13 mouse cellular contexts compared by ENCODE assay signal in the genomic region with DNA sequence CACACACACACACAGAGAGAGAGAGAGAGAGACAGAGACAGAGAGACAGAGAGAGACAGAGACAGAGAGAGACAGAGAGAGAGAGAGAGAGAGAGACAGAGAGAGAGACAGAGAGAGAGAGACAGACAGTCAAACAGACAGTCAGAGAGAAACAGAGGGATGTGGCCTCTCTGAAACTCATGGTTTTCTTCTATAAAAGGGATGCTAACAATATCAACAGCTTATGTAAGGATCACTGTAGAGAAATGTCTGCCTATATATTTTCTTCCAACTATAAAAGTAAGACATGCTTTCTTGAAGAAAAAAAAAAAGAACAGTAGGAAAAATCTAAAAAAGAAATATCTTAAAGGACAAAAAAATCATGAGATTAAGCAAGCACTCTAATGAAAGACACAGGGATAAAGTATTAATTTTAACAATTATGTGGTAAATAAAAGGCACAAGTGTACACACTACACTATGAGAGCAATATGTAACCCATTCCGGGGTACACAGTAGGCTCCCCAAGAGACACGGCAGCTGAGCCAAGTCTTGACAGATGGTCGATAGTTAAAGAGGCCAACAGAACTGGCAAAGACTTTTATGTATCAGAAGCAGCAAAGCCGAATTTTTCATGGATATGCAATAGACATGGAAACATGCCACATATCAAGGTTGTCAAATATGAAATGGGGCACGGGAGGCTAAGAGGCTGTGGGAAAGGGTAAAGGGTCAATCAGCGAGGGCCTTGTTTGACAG.
DNase-seq lines count a peak whose midpoint lies in the region; ATAC-seq and TF ChIP-seq lines count a peak whose summit lies in the region.
"Had no signal": no experiment of that assay in that cellular context is flagged by ENCODE, and none has a peak within 500 bp of the region (broad histone marks: within the 10 kb centered on the region; RNA-seq: fewer than 3 reads in every experiment).

No protein-coding gene starts in this region.

- H3K4me3 ChIP-seq in midbrain, postnatal 0 days (ENCODE audit: low read depth, low read length), result no peak overlapping the region
- H3K4me3 ChIP-seq in midbrain, embryonic 15.5 days, result no peak overlapping the region
- H3K4me3 ChIP-seq: heart, embryonic 13.5 days; hindbrain, embryonic 15.5 days; midbrain, embryonic 13.5 days had no signal

- ATAC-seq in midbrain, postnatal 0 days (ENCODE audit: low FRiP score), result no peak
- ATAC-seq in midbrain, embryonic 15.5 days (replicated peaks), result no peak
- ATAC-seq: midbrain, embryonic 13.5 days had no signal

- no peaks in the 10 kb centered on the region for H3K27me3 ChIP-seq in midbrain, postnatal 0 days (ENCODE audit: insufficient read depth, low read length)
- no peaks in the 10 kb centered on the region for H3K27me3 ChIP-seq in midbrain, embryonic 15.5 days (replicated peaks)
- H3K27me3 ChIP-seq: heart, embryonic 13.5 days; hindbrain, embryonic 15.5 days; midbrain, embryonic 13.5 days had no signal

- H3K36me3 ChIP-seq in midbrain, postnatal 0 days (ENCODE audit: insufficient read depth, low read length), result no peaks in the 10 kb centered on the region
- no peaks in the 10 kb centered on the region for H3K36me3 ChIP-seq in midbrain, embryonic 15.5 days (replicated peaks)
- H3K36me3 ChIP-seq: heart, embryonic 13.5 days; hindbrain, embryonic 15.5 days; midbrain, embryonic 13.5 days had no signal

- no peak overlapping the region for H3K9ac ChIP-seq in midbrain, postnatal 0 days (replicated peaks; ENCODE audit: low read length, poor library complexity, severe bottlenecking)
- H3K9ac ChIP-seq in midbrain, embryonic 15.5 days, result no peak overlapping the region
- H3K9ac ChIP-seq: heart, embryonic 13.5 days; hindbrain, embryonic 15.5 days; midbrain, embryonic 13.5 days had no signal

- H3K4me2 ChIP-seq in midbrain, postnatal 0 days (ENCODE audit: low read depth, low read length, poor library complexity, severe bottlenecking), result no peak overlapping the region
- H3K4me2 ChIP-seq in midbrain, embryonic 15.5 days, result no peak overlapping the region
- H3K4me2 ChIP-seq: heart, embryonic 13.5 days; hindbrain, embryonic 15.5 days; liver, embryonic 11.5 days; midbrain, embryonic 13.5 days had no signal

- TF ChIP-seq CTCF in midbrain, postnatal 0 days (IDR thresholded peaks at IDR 0.05), result no peak

- WGBS in midbrain, postnatal 0 days, result 65% methylated on average over 6 of the region's 6 CpGs
- 70% methylated on average over 6 of the region's 6 CpGs for WGBS in midbrain, embryonic 15.5 days

- no peaks in the 10 kb centered on the region for H3K4me1 ChIP-seq in midbrain, postnatal 0 days (ENCODE audit: insufficient read depth, low read length)
- no peaks in the 10 kb centered on the region for H3K4me1 ChIP-seq in midbrain, embryonic 15.5 days
- H3K4me1 ChIP-seq: heart, embryonic 13.5 days; hindbrain, embryonic 15.5 days; midbrain, embryonic 13.5 days had no signal

- no peaks in the 10 kb centered on the region for H3K9me3 ChIP-seq in midbrain, postnatal 0 days (ENCODE audit: low read length)
- no peaks in the 10 kb centered on the region for H3K9me3 ChIP-seq in midbrain, embryonic 15.5 days
- H3K9me3 ChIP-seq: heart, embryonic 13.5 days; hindbrain, embryonic 15.5 days; midbrain, embryonic 13.5 days had no signal

- no peak overlapping the region for H3K27ac ChIP-seq in midbrain, postnatal 0 days (ENCODE audit: low read depth, low read length)
- no peak overlapping the region for H3K27ac ChIP-seq in midbrain, embryonic 15.5 days
- H3K27ac ChIP-seq: heart, embryonic 13.5 days; hindbrain, embryonic 15.5 days; midbrain, embryonic 13.5 days had no signal

- DNase-seq in midbrain, postnatal 0 days (ENCODE audit: low spot score), result peak; percentile 4
- peak; percentile 80 to 86 for DNase-seq in cerebellum, postnatal 10 days
- peak; percentile 10 to 51 for DNase-seq in layer of hippocampus, postnatal 14 days (ENCODE audit: low spot score in 2 of 2)
- DNase-seq in telencephalon, adult 2 months (ENCODE audit: low read depth, low spot score), result peak; percentile 58
- DNase-seq in testis, postnatal 10 days (ENCODE audit: low spot score), result no peak
- no peak for DNase-seq in liver
- DNase-seq: kidney, postnatal 10 days; thymus, postnatal 14 days had no signal

Comparison
In these comparisons a context has a peak if more than half of its experiments do, and no peak if none do; other contexts are left out.
1. DNase-seq: peak in midbrain, postnatal 0 days (single experiment), cerebellum, postnatal 10 days (2 of 2), layer of hippocampus, postnatal 14 days (2 of 2) and telencephalon, adult 2 months (single experiment); none in testis, postnatal 10 days (single experiment) and liver (single experiment).